Mouse (Mus musculus): ENCODE measurements around the gene Gramd1b. TPM values are rescaled to one million over a fixed set of nuclear protein-coding genes. Genes with fewer than 3 reads are reported as not detected.

The Gramd1b gene
- polyA plus RNA-seq, 1 experiment = 44.2 TPM

DNA sequence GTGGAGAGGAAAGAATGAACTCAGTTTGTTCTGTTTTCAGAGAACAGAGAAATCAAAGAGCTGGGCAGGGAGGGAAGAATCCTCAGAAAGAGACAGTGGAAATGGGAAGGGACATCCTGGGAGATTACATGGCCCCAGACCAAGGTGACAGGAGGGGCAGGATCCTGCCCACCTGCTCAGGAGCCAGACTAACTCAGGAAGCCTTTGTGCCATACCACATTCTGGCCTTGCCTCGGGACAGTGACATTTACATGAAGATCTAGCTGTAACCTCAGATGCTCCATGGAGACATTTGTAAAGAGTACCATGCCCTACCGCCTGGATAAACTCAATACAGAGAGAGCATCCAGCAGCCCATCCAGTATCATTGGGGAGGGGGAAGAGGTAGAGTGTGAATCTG lies 196.6 kb downstream of the Gramd1b start:
- H3K4me1 ChIP-seq (ENCODE audit: control insufficient read depth, insufficient read depth, low read length) = peaks cover 10% of the 10 kb centered on the region
- no peak overlapping the region for H3K4me3 ChIP-seq (ENCODE audit: insufficient read depth, low read length)
- TF ChIP-seq CTCF (IDR thresholded peaks at IDR 0.05; ENCODE audit: low read depth, low read length) = no peak
- no peak for TF ChIP-seq POLR2A (IDR thresholded peaks at IDR 0.05; ENCODE audit: borderline replicate concordance, low read depth, low read length)

DNA sequence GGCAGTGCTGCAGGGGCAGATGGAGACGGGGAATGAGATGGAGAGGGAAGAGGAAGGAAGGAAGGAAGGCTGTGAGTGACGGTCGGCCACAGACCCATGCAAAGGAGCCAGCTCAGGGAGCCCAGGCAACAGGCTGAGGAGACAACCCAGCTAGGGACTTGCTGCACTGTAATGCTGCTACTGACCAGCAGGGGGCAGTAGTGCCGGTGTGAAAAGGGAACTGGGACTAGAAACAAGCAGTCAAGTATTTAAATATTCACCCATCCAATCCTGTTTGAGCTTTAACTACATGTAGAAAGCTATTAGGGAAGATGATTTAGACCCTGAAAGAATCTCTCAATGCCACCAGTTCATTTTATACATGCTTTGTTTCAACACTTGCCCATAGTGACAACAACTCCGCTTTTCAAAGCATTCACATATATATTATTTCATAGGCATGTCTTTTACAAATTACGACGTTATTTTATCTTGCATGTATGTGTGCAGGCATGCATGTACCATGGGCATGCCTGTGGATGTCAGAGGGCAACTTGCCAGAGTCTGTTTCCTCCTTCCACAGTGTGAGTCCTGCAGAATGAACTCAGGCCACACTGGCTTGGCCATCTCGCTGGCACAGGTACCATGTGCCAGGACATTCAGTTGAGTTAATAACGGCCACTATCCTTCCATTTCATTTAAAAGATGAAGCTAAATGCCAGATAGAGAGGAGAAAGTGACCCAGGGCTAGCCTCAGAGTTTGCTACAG lies 197.4 kb downstream of the Gramd1b start:
- TF ChIP-seq POLR2A (IDR thresholded peaks at IDR 0.05; ENCODE audit: borderline replicate concordance, low read depth, low read length) (no peak), CTCF (IDR thresholded peaks at IDR 0.05; ENCODE audit: low read depth, low read length) (peak; percentile 84)
- H3K27ac ChIP-seq (ENCODE audit: insufficient read depth, low read depth, low read length) = no peak overlapping the region
- H3K4me1 ChIP-seq (ENCODE audit: control insufficient read depth, insufficient read depth, low read length) = peaks cover 12% of the 10 kb centered on the region
- H3K4me3 ChIP-seq (ENCODE audit: insufficient read depth, low read length) = no peak overlapping the region

More for the DNA sequence above, 196.6 kb downstream of the Gramd1b start:
- no peak overlapping the region for H3K27ac ChIP-seq (ENCODE audit: insufficient read depth, low read depth, low read length)

- H3K27ac ChIP-seq (ENCODE audit: insufficient read depth, low read depth, low read length) = no peak overlapping the region
- no peak overlapping the region for H3K4me3 ChIP-seq (ENCODE audit: insufficient read depth, low read length)
- no peak for TF ChIP-seq POLR2A (IDR thresholded peaks at IDR 0.05; ENCODE audit: borderline replicate concordance, low read depth, low read length)
- TF ChIP-seq CTCF (IDR thresholded peaks at IDR 0.05; ENCODE audit: low read depth, low read length) = no peak
- peaks cover 18% of the 10 kb centered on the region for H3K4me1 ChIP-seq (ENCODE audit: control insufficient read depth, insufficient read depth, low read length)
These were observed 198.2 kb downstream of the Gramd1b start for GRCm38 (mm10) chr9:40332731-40333648.

- H3K4me1 ChIP-seq (ENCODE audit: control insufficient read depth, insufficient read depth, low read length) = peaks cover 21% of the 10 kb centered on the region
- no peak for TF ChIP-seq CTCF (IDR thresholded peaks at IDR 0.05; ENCODE audit: low read depth, low read length)
- no peak for TF ChIP-seq POLR2A (IDR thresholded peaks at IDR 0.05; ENCODE audit: borderline replicate concordance, low read depth, low read length)
- H3K27ac ChIP-seq (ENCODE audit: insufficient read depth, low read depth, low read length) = no peak overlapping the region
- no peak overlapping the region for H3K4me3 ChIP-seq (ENCODE audit: insufficient read depth, low read length)
These were observed 198.9 kb downstream of the Gramd1b start for GRCm38 (mm10) chr9:40332326-40332725.

DNA sequence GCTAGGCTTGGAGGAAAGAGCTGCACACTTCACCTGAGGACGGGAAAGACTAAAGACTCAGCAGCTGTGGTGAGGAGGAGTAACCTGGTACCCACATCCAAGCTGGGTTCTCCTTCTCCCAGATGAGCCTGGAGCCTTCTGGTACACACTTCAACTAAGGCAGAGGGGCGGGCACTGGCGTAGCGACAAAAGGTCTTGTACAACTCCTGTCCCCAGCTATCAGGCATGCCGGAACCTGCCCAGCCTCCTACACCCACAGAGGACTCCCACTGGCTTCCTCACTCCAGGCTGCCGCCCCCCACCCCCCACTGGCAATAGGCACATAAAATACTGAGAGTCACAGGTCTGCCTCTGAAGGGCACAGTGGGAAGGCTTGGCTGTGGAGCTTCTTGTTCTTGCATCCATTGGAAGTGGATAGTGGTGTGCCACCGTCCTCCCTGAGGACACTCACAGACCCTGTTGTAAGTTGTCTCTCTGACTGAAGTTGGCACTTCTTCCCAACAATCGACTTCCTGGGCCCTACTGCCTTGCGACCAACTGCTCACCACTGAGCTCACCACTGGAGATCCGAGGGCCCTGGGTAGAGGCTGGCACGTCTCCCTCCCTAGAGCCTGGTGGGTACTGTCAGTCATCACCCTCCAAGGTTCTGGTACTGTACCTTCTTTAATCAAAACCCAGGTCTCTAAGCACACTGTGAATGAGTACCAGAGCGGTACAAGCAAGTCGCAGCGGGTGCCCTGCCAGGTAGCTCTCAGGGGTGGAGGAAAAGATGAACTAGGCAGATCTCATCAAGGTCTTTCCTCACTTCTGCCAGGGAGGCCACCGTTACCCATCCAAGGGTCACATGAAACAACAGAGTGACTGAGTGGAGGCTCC lies 199.5 kb downstream of the Gramd1b start:
- Histone ChIP-seq H3K4me3 (ENCODE audit: insufficient read depth, low read length) (no peak overlapping the region), H3K27ac (ENCODE audit: insufficient read depth, low read depth, low read length) (no peak overlapping the region), H3K4me1 (ENCODE audit: control insufficient read depth, insufficient read depth, low read length) (peaks cover 21% of the 10 kb centered on the region)
- TF ChIP-seq CTCF (IDR thresholded peaks at IDR 0.05; ENCODE audit: low read depth, low read length) (no peak), POLR2A (IDR thresholded peaks at IDR 0.05; ENCODE audit: borderline replicate concordance, low read depth, low read length) (no peak)

DNA sequence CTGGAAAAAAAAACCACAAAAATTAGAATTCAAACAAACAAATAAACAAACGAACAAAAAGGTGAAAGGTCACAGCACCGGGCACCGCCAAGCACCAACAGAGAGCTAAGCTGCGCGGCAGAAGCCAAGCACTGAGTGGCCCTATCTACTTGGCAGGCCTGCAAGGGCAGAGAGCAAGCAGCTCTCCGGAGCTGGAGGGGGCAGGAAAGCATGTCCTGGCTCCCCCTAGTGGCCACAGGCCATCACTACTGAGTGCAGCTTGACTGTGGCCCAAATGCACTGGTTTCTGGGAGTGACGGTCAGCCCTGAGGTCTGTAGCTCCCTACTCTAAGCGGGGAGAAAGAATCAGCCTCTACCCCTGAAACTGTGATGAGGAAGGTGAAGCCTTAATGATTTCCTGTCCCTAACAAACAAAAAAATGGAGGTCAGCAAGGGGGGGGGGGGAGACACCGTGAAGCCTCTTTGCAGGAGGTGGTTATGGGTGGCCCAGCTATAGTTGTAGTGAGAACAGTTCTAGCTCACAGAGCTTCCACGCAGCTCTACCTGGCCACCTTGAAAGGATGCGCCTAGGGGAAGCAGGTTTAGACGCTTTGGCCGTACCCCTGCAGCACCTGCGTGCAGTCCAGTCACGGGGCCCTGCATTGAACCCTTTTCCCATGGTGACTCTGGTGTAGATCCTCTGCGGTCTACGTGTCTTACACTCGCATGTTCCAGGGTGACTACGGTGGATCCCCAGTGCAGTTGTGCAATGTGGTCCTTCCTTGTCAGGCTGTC lies 200.4 kb downstream of the Gramd1b start:
- H3K27ac ChIP-seq (ENCODE audit: insufficient read depth, low read depth, low read length) = no peak overlapping the region
- TF ChIP-seq POLR2A (IDR thresholded peaks at IDR 0.05; ENCODE audit: borderline replicate concordance, low read depth, low read length) = no peak
- TF ChIP-seq CTCF (IDR thresholded peaks at IDR 0.05; ENCODE audit: low read depth, low read length) = peak; percentile 57
- no peak overlapping the region for H3K4me3 ChIP-seq (ENCODE audit: insufficient read depth, low read length)
- peaks cover 30% of the 10 kb centered on the region for H3K4me1 ChIP-seq (ENCODE audit: control insufficient read depth, insufficient read depth, low read length)

- no peak for TF ChIP-seq CTCF (IDR thresholded peaks at IDR 0.05; ENCODE audit: low read depth, low read length)
- no peak for TF ChIP-seq POLR2A (IDR thresholded peaks at IDR 0.05; ENCODE audit: borderline replicate concordance, low read depth, low read length)
- peaks cover 67% of the 10 kb centered on the region for H3K4me1 ChIP-seq (ENCODE audit: control insufficient read depth, insufficient read depth, low read length)
- peak overlapping the region; percentile 15; the same call in 1 of the 2 replicates for H3K27ac ChIP-seq (ENCODE audit: insufficient read depth, low read depth, low read length)
- H3K4me3 ChIP-seq (ENCODE audit: insufficient read depth, low read length) = no peak overlapping the region
These were observed 204.8 kb downstream of the Gramd1b start for GRCm38 (mm10) chr9:40326260-40326915.

DNA sequence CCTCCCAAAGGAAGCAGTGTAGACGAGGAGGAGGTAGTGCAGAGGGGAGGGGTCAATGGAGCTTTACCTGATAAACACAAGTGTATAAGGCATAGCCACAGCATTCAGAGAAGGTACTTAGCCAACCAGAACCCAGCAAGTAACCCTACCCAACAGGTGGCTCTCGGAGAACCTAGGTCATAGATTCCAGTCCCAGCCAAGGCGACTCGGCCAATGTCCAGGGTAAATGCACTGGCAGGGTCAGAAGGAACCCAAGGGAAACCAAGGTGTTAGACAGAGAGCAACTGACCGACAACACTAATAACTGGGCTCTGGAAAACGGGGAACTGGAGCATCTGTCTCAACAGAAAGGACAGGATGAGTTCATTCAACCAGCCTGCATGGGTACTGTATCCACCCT lies 206.4 kb downstream of the Gramd1b start:
- peak overlapping the region; percentile 6; the same call in 1 of the 2 replicates for H3K4me3 ChIP-seq (ENCODE audit: insufficient read depth, low read length)
- peak overlapping the region; percentile 83 for H3K27ac ChIP-seq (ENCODE audit: insufficient read depth, low read depth, low read length)
- peaks cover 79% of the 10 kb centered on the region for H3K4me1 ChIP-seq (ENCODE audit: control insufficient read depth, insufficient read depth, low read length)
- no peak for TF ChIP-seq POLR2A (IDR thresholded peaks at IDR 0.05; ENCODE audit: borderline replicate concordance, low read depth, low read length)
- no peak for TF ChIP-seq CTCF (IDR thresholded peaks at IDR 0.05; ENCODE audit: low read depth, low read length)

Measured in bone marrow macrophage, adult 2 months (primary cell).